ENCODE assay signal across 10 mouse cellular contexts in genomic region chr15:62934522-62935189, GRCm38 (mm10).
DNase-seq lines count a peak whose midpoint lies in the region; ATAC-seq and TF ChIP-seq lines count a peak whose summit lies in the region.
"Had no signal": no experiment of that assay in that cellular context is flagged by ENCODE, and none has a peak within 500 bp of the region (broad histone marks: within the 10 kb centered on the region; RNA-seq: fewer than 3 reads in every experiment).

No protein-coding gene starts in this region.

- H3ac ChIP-seq in C2C12 (ENCODE audit: control insufficient read depth, insufficient read length, low read depth): no peak overlapping the region

- no peak overlapping the region for H3K4me3 ChIP-seq in hindbrain, embryonic 11.5 days (ENCODE audit: low read depth, low read length)
- no peak overlapping the region for H3K4me3 ChIP-seq in hindbrain, embryonic 12.5 days
- no peak overlapping the region for H3K4me3 ChIP-seq in C2C12 (ENCODE audit: insufficient read depth, poor library complexity, severe bottlenecking)

- no peaks in the 10 kb centered on the region for H3K9me3 ChIP-seq in hindbrain, embryonic 11.5 days (ENCODE audit: control insufficient read depth, low read length)
- no peaks in the 10 kb centered on the region for H3K9me3 ChIP-seq in hindbrain, embryonic 12.5 days (replicated peaks)

- TF ChIP-seq CTCF in C2C12 (IDR thresholded peaks at IDR 0.05; ENCODE audit: control insufficient read depth, insufficient read depth, insufficient read length): no peak

- ATAC-seq in hindbrain, embryonic 11.5 days (ENCODE audit: low FRiP score): no peak
- ATAC-seq in hindbrain, embryonic 12.5 days (ENCODE audit: low FRiP score): no peak
- ATAC-seq in frontal cortex, adult (ENCODE audit: low TSS enrichment): no peak
- ATAC-seq: forebrain, embryonic 16.5 days had no signal

- H3K4me2 ChIP-seq in hindbrain, embryonic 11.5 days (replicated peaks; ENCODE audit: low read depth, low read length): no peak overlapping the region
- H3K4me2 ChIP-seq in hindbrain, embryonic 12.5 days (replicated peaks): no peak overlapping the region

- no peak overlapping the region for H3K27ac ChIP-seq in hindbrain, embryonic 11.5 days (ENCODE audit: low read depth, low read length)
- no peak overlapping the region for H3K27ac ChIP-seq in hindbrain, embryonic 12.5 days
- H3K27ac ChIP-seq: macrophage had no signal

- DNase-seq in hindbrain, embryonic 11.5 days (ENCODE audit: low spot score): peak; percentile 12
- peak; percentile 22 for DNase-seq in embryo, embryonic 11.5 days (ENCODE audit: low read depth, low spot score)
- DNase-seq in kidney, postnatal 4 days: peak; percentile 51 to 69
- no peak for DNase-seq in left cerebral cortex, adult 9 months (ENCODE audit: low spot score in 2 of 2)
- DNase-seq in frontal cortex, postnatal 36 days (ENCODE audit: low spot score in 2 of 2): no peak

- no peaks in the 10 kb centered on the region for H3K79me3 ChIP-seq in C2C12 (ENCODE audit: low read depth)

- no peaks in the 10 kb centered on the region for H3K27me3 ChIP-seq in hindbrain, embryonic 11.5 days (ENCODE audit: control insufficient read depth, insufficient read depth, low read length)
- no peaks in the 10 kb centered on the region for H3K27me3 ChIP-seq in hindbrain, embryonic 12.5 days
- no peaks in the 10 kb centered on the region for H3K27me3 ChIP-seq in C2C12 (ENCODE audit: control insufficient read depth, insufficient read depth, insufficient read length)

- H3K4me1 ChIP-seq in hindbrain, embryonic 11.5 days (replicated peaks; ENCODE audit: control insufficient read depth, insufficient read depth, low read length): no peaks in the 10 kb centered on the region
- H3K4me1 ChIP-seq in hindbrain, embryonic 12.5 days: no peaks in the 10 kb centered on the region

- H3K9ac ChIP-seq in hindbrain, embryonic 11.5 days (ENCODE audit: low read depth, low read length): no peak overlapping the region
- no peak overlapping the region for H3K9ac ChIP-seq in hindbrain, embryonic 12.5 days

- no peaks in the 10 kb centered on the region for H3K36me3 ChIP-seq in hindbrain, embryonic 11.5 days (ENCODE audit: control insufficient read depth, insufficient read depth, low read length)
- no peaks in the 10 kb centered on the region for H3K36me3 ChIP-seq in hindbrain, embryonic 12.5 days
- no peaks in the 10 kb centered on the region for H3K36me3 ChIP-seq in C2C12 (ENCODE audit: control insufficient read depth, insufficient read depth)

- no peaks in the 10 kb centered on the region for H3K79me2 ChIP-seq in C2C12 (ENCODE audit: control insufficient read depth, insufficient read depth)

TF ChIP-seq in C2C12, 6 proteins besides CTCF, POLR2A, EP300 and RAD21:
- TF ChIP-seq MAX (IDR thresholded peaks at IDR 0.05) (no peak), MYOD1 (IDR thresholded peaks at IDR 0.05; ENCODE audit: control insufficient read depth, insufficient read length, low read depth) (peak; percentile 67)
TF ChIP-seq in C2C12: peak in this region for 1.

Comparison
In these comparisons a context has a peak if more than half of its experiments do, and no peak if none do; other contexts are left out.
1. DNase-seq: peak in hindbrain, embryonic 11.5 days (single experiment), embryo, embryonic 11.5 days (single experiment) and kidney, postnatal 4 days (2 of 2); none in left cerebral cortex, adult 9 months (0 of 2) and frontal cortex, postnatal 36 days (0 of 2).